Mouse (Mus musculus): ENCODE data around the gene Gm49711. TPM values are rescaled to one million over a fixed set of nuclear protein-coding genes. Genes with fewer than 3 reads are reported as not detected.

Gene Gm49711
- not detected for polyA plus RNA-seq (2017; shearing (Covaris generic))

DNA sequence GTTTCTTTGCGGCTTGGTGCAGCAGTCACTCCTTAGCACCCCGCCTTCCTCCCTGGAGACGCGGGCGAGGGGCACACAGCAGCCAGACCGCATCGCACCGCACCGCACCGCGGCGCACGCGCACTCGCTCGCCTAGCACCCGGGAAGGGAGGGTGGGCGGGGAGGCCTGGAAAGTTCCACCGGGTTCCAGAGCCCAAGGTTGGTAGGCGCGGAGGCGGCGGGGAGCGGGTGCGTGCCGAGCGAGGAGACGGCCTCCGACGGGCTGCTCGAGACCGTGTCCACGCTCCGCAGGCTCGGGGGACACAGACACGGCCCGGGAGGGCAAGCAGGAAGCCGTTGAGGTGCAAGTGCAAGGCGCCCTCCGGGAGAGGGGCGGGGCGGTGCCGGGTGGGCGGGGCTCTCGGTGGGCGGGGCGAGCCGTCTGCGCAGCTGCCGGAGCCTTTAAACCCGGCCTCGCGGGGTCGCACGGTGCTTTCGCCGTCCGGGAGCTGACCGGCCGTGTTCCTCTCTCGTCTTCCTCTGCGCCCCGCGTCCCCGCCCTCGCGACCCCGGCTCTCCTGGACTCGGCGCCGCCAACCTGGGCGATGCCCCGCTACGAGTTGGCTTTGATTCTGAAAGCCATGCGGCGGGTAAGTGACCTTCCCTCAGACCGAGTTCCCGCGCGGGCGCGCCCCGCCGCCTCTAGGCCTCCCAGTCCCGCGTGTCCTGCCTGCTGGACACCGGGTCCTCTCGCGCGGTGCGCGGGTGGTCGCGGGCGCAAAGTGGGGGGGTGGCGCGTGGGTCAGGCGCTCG lies at the start of gene Gm49711, which contains the start of the genes Mrps6 and Slc5a3:
Gm49711 (plus strand) TSS at position 465 of the 792 bp plus-strand sequence.
Mrps6 (plus strand) TSS at position 419 of the 792 bp plus-strand sequence.
Slc5a3 (plus strand) TSS at position 471 of the 792 bp plus-strand sequence.
- ATAC-seq = peak; percentile 57

DNA sequence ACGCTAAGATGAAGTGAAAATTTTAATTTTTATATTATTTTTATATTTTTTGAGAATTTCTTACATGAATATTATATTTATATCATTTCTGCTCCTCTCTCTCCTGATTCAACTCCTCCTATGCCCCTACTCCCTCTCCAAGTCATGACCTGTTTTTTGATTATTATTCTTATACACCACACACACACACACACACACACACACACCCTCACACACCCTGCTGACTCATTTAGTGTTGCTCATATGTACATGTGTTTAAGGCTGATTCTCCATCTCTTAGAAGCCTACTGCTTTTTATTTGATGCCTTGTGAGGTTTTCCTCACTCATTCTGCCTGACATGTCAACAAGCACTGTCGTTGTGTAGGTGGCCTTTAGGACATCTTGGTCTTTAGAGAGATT lies 48.5 kb upstream of the Gm49711 start:
- no peak for ATAC-seq

DNA sequence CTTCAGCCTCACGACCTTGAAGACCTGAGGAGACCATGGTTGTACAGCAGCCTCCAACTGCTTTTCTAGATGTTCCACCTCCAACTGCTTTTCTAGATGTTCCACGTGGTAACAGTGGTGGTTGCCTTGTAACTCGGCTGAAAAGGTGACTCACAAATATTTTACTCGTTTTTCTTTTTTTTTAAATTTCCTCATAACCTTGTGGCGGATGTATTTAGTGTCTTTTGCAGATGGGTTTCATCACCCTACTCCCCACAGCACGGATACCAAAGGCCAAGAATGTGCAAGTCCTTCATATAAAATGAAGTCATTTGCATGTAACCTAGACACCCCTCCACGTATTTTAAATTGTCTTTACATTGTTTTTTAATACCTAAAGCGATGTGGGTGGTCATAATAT lies 41.3 kb upstream of the Gm49711 start:
- ATAC-seq = no peak

GRCm38 (mm10) chr16:92019141-92020118 lies 38.7 kb upstream of the Gm49711 start:
- peak; percentile 81 for ATAC-seq

DNA sequence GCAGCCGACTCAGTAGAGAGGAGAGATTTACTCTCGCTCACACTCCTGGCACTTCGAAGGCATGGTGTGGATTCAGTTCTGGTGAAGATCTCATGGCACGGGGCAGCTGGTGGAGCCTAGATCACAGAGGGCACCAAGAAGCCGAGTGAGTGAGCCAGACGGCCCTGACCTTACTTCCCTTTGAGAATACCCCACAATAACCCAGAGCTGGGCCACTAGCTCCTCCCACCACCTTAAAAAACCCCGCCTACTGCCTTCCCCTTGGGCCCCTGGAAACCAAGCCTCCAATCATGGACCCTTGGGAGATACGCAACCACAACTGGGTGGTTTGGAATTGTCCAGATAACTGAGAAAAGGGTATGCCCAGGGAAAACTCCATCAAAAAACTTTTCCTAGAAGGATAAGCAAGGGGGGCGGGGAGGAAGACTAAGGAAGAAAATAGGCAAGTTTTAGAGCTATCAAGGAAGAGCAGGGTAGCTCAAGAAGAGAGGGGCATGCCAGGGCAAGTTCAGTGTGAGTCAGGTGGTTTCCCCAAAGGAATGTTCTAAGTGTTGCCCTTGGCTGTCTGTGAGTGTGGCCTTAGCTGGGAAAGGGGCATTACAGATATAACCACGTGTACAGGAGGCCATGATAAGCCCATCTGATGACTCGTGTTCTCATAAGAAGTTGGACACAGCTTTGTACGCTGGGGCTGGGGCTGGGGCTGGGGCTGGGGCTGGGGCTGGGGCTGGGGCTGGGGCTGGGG lies 36.3 kb upstream of the Gm49711 start:
- ATAC-seq = no peak

DNA sequence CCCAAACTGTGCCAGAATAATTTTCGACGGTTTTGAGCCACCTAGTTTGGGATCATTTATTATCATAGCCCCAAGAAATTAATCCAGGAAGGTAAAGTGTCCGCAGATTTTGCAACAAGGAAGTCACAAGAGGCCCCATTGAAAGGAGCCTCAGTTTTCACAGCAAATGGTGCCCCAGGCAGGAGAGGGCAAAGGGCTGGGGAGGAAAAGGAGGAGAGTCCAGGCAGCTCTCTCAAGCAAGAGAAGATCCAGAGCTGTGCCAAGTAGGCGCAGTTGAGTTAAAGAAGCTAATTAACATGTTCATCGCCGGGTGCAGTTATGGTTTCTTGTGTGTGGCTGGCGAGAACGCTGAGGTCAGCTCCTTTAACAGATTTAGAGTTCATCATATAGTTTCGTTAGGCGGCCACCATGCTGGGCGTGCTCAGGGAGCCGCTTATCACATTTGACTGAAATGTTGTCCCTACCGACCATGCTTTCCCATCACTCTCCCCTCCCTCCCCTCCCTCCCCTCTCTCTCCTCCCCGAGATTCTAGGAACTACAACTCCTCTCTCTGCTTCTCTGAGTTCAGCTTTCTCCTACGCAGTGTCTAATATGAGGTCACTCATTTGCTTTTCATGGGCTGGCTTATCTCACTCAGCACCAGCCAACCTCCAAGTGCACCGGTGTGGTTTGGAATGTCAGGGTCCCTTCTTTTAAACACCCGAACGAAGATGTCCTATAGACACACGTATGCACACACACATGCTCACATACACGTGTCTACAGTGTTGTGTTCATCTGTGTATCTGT lies 35.4 kb upstream of the Gm49711 start:
- ATAC-seq = no peak

DNA sequence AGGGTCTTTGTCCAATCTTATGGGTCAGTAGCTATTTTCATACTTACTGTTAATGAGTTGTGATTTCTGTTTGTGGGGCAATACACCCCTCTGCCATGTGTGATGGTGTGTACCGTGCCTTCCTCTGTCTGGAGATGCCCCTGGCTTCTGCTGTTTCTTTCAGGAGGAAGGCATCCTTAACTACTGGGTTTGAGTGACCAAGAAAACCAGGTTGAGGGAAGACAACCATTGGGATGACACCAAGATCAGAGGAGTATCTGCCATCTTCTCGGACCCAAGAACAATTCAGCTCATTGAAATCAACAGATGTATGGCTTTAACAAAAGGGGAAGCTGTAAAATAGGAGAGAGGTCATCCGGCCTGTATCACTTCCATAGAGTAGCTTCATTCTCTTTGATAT lies 24.8 kb upstream of the Gm49711 start:
- no peak for ATAC-seq

DNA sequence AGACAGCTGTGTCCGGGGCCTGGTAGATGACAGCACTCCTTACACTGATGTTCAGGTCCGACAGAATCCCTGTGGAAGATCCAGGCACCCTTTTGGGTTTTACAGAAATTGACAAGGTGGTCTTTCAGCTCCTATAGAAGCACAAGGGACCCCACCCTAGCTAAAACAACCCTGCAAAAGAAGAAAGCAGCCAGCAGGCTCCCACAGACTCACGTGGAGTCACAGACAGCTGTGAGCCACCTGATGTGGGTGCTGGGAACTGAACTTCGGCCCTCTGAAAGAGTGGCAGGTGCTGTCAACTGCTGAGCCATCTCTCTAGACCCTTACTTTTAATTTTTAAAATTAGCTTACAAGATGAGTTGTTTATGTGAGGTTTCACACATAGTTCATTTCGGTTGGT lies 23.4 kb upstream of the Gm49711 start:
- ATAC-seq = no peak

- no peak for ATAC-seq
Measured at GRCm38 (mm10) chr16:92036701-92037100, 21.4 kb upstream of the Gm49711 start.

DNA sequence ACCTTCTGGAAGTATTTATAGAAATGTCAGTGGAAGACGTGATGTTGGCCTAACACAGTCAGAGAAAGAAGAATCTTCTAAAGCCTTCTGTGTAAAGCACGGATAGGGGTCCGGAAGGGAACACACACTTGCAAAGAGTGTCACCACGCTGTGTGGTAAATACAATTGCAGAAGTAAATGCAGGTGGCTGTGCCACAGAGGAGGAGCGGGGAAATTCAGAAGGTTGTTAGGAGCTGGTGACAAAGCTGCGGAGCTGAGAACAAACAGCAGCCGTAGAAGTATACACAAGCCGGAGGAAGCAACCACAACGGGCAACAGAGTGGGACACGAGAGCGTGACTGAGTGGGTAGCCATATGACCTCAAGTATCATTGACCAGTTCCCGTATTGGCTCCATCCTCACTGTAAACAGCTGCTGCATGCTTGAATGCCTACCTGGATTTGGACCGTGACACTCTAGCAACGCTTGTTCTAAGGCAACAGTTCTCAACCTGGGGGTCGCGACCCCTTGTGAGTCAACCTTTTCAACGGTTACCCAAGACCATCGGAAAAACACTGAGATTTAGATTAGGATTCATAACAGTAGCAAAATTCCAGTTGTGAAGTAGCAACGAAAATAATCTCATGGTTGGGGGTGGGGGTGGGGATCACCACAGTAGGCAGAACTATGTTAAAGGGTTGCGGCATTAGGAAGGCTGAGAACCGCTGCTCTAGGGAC lies 20.1 kb upstream of the Gm49711 start:
- ATAC-seq = no peak

GRCm38 (mm10) chr16:92039421-92039820 lies 18.7 kb upstream of the Gm49711 start:
- ATAC-seq = no peak

DNA sequence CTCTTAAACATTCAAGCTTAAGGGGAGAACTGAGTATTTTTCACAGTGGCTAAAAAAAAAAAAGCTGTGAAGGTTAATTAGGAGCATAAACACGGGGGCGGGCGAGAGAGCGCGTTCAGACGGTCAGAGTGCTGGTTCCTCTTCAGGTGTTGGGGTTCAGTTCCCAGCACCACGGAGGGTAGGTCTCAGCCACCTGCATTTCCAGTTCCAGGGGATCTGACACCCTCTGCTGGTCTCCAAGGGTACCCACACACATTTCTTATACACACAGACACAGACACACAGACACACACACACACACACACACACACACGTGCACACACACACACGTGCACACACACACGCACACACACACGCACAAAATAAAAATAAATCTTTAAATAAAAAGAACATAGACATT lies 18.1 kb upstream of the Gm49711 start:
- ATAC-seq = no peak

GRCm38 (mm10) chr16:92051777-92052310 lies 6.3 kb upstream of the Gm49711 start:
- no peak for ATAC-seq

- ATAC-seq = no peak
Measured at GRCm38 (mm10) chr16:92052569-92052968, 5.5 kb upstream of the Gm49711 start.

DNA sequence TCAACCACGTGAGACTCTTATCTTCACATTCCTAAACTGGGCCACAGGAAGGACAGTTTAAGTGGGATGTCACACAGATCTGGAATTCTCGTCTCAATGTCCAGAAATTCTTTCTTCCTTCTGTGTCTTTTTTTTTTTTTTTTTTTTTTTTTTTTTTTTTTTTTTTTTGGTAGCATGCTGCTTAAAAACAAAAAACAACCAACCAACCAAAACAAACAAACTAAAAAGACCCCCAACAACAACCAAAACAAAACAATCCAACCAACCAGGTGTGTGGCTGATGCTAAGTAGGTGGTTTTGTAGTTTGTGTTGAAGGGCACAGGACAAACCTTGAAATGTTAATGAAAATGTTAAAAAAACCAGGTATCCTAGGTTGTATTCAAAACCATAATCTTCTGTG lies 1.4 kb upstream of the Gm49711 start:
- no peak for ATAC-seq

DNA sequence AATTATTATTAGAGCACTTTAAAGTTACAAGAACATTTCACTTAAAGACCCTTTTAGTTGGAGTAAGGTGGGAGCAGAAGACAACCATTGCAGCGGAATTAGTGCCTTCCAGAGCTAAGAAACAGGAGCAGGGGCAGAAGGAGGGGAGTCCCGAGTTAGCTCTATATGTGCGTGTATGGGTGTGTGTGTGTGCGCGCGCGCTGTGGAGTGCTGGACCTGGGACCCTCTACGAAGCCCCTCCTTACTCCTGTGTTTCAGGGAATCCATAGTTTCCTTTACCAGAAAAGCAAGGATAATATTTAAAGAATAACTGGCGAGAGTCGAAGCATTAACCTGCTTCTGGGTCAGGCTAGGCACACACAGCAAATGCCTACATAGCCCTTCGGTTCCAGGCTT lies 662 bp upstream of the Gm49711 start:
- ATAC-seq = no peak

- ATAC-seq = peak; percentile 31
Measured at GRCm38 (mm10) chr16:92058644-92059620, 816 bp downstream of the Gm49711 start.

DNA sequence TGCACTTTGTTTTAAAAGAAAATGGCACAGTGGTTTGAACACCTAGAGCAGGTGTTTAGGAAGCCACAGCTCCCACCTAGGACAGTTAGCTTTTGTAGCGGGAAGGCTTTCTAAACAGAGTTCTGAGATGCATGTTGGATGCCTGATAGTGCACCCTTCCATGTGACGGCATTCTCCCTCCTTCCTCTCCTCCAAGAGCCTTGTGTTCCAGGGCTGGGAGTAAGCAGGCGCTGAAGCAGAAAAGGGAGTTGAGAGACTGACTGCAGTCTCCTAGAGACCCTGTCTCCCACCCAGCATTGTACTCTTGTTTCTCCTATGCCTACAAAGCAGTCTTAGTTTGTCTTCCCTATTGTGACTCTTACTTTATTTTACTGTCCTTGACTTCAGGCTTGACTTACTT lies 2.1 kb downstream of the Gm49711 start:
- ATAC-seq = no peak

- ATAC-seq = no peak
Measured at GRCm38 (mm10) chr16:92061586-92061985, 3.5 kb downstream of the Gm49711 start.

GRCm38 (mm10) chr16:92062832-92063231 lies 4.7 kb downstream of the Gm49711 start:
- ATAC-seq = no peak

All from CD4-positive, CD25-positive, alpha-beta regulatory T cell, adult 4 months (primary cell).